Mouse (Mus musculus) cortical plate, adult 2 months (tissue): ENCODE measurements at regions not wholly inside any gene's neighbourhood (a gene's known extent, or its start where the extent isn't known, plus 50 kb on each side); places are given as distances from the start of the nearest gene placed in this dataset.

Experiments used
- H3K27ac ChIP-seq: fragments of 200-500 bp; 2 replicates; pipeline ENCODE4 v1.5.1; 2012; ENCODE audit warnings: low read length, control low read depth, inconsistent platforms; ENCODE audit not compliant: insufficient read depth
- H3K4me1 ChIP-seq: fragments of 200-500 bp; 2 replicates; pipeline ENCODE4 v1.6.1; 2011; ENCODE audit warnings: low read length; ENCODE audit not compliant: control insufficient read depth, insufficient read depth
- H3K4me3 ChIP-seq: fragments of 200-500 bp; 2 replicates; pipeline ENCODE4 v1.5.1; 2011; ENCODE audit warnings: mild to moderate bottlenecking, low read length, control low read depth; ENCODE audit not compliant: insufficient read depth
- CTCF ChIP-seq: fragments of 200-500 bp; IDR thresholded peaks from 2 replicates; pipeline ENCODE4 v1.5.1; 2011; ENCODE audit warnings: mild to moderate bottlenecking, control low read depth, low read length; ENCODE audit not compliant: insufficient read depth; ENCODE audit errors: extremely low read depth
- POLR2A ChIP-seq: fragments of 200-500 bp; IDR thresholded peaks from 2 replicates; pipeline ENCODE4 v1.6.1; 2011; ENCODE audit warnings: mild to moderate bottlenecking, low read length, control low read depth; ENCODE audit not compliant: insufficient read depth; ENCODE audit errors: extremely low read depth

GRCm38 (mm10) chr1:57032407-57032806 is 54.0 kb upstream of the Satb2 start:
- TF ChIP-seq POLR2A (no peak), CTCF (no peak)
- no peak overlapping the region for H3K27ac ChIP-seq
- no peak overlapping the region for H3K4me3 ChIP-seq
- no peaks in the 10 kb centered on the region for H3K4me1 ChIP-seq

GRCm38 (mm10) chr1:57033244-57033643 is 54.8 kb upstream of the Satb2 start:
- no peak for TF ChIP-seq CTCF
- TF ChIP-seq POLR2A: no peak
- Histone ChIP-seq H3K4me3 (no peak overlapping the region), H3K27ac (no peak overlapping the region), H3K4me1 (no peaks in the 10 kb centered on the region)

GRCm38 (mm10) chr1:57034411-57034810 is 56.0 kb upstream of the Satb2 start:
- no peak overlapping the region for H3K27ac ChIP-seq
- TF ChIP-seq CTCF: no peak
- H3K4me3 ChIP-seq: no peak overlapping the region
- H3K4me1 ChIP-seq: no peaks in the 10 kb centered on the region

- no peak for TF ChIP-seq CTCF
- no peak for TF ChIP-seq POLR2A
- no peak overlapping the region for H3K27ac ChIP-seq
- no peaks in the 10 kb centered on the region for H3K4me1 ChIP-seq
- no peak overlapping the region for H3K4me3 ChIP-seq
These were observed 57.9 kb upstream of the Satb2 start for GRCm38 (mm10) chr1:57036382-57036781.

- Histone ChIP-seq H3K4me1 (no peaks in the 10 kb centered on the region), H3K4me3 (no peak overlapping the region), H3K27ac (no peak overlapping the region)
- no peak for TF ChIP-seq POLR2A
- TF ChIP-seq CTCF: no peak
These were observed 61.8 kb upstream of the Satb2 start for GRCm38 (mm10) chr1:57040201-57040600.

GRCm38 (mm10) chr1:57041578-57041977 is 63.1 kb upstream of the Satb2 start:
- Histone ChIP-seq H3K4me3 (no peak overlapping the region), H3K4me1 (no peaks in the 10 kb centered on the region), H3K27ac (no peak overlapping the region)
- TF ChIP-seq CTCF (no peak), POLR2A (no peak)

GRCm38 (mm10) chr1:57053836-57054235 is 75.4 kb upstream of the Satb2 start:
- H3K4me3 ChIP-seq: no peak overlapping the region
- H3K4me1 ChIP-seq: no peaks in the 10 kb centered on the region
- no peak overlapping the region for H3K27ac ChIP-seq
- TF ChIP-seq POLR2A: no peak
- TF ChIP-seq CTCF: no peak

- no peak overlapping the region for H3K4me3 ChIP-seq
- TF ChIP-seq POLR2A (no peak), CTCF (no peak)
- H3K27ac ChIP-seq: no peak overlapping the region
- no peaks in the 10 kb centered on the region for H3K4me1 ChIP-seq
These were observed 77.5 kb upstream of the Satb2 start for GRCm38 (mm10) chr1:57055976-57056375.

- Histone ChIP-seq H3K27ac (no peak overlapping the region), H3K4me3 (no peak overlapping the region), H3K4me1 (no peaks in the 10 kb centered on the region)
- TF ChIP-seq POLR2A (no peak), CTCF (no peak)
These were observed 80.8 kb upstream of the Satb2 start for GRCm38 (mm10) chr1:57059216-57059615.

- Histone ChIP-seq H3K4me1 (no peaks in the 10 kb centered on the region), H3K4me3 (no peak overlapping the region), H3K27ac (no peak overlapping the region)
- TF ChIP-seq CTCF: no peak
- no peak for TF ChIP-seq POLR2A
These were observed 96.8 kb upstream of the Satb2 start for GRCm38 (mm10) chr1:57075221-57075620.

GRCm38 (mm10) chr1:57076696-57077095 is 98.2 kb upstream of the Satb2 start:
- TF ChIP-seq POLR2A (no peak), CTCF (no peak)
- Histone ChIP-seq H3K4me1 (no peaks in the 10 kb centered on the region), H3K27ac (no peak overlapping the region), H3K4me3 (no peak overlapping the region)
